Mouse (Mus musculus) activated CD4-positive, CD25-positive, alpha-beta regulatory T cell, adult 4 months (primary cell): ENCODE data around the gene Map2k1. TPM values are rescaled to one million over a fixed set of nuclear protein-coding genes. Genes with fewer than 3 reads are reported as not detected.

ENCODE experiments used
- ATAC-seq: one replicate; pipeline ENCODE4 v1.8.0; 2017
- polyA plus RNA-seq, 2 experiments: library from polyadenylated mRNA; unstranded; fragments of 100-300 nt; shearing (Covaris generic); gene quantifications; one replicate each; pipeline ENCODE4 v1.2.1; 2017

The Map2k1 gene
- polyA plus RNA-seq, 2 experiments from 2014 or later: 22.9 to 26.6 TPM

DNA sequence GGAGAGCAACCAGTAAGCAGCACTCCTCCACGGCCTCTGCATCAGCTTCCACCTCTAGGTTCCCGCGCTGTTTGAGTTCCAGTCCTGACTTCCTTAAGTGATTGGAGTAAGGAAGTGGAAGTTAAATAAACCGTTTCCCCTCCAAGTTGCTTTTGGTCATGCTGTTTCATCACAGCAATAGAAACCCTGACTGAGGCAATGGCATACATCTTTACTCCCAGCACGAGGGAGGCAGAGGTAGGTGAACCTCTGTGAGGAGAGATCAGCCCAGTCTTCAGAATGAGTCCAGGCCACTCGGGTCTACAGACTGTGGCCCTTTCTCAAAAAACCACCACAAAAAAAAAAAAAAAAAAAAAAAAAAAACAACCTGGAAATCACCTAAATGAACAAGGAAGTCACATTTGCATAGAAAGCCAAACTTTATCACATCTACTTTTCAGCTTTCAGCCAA lies 11.0 kb downstream of the Map2k1 start:
- no peak for ATAC-seq

DNA sequence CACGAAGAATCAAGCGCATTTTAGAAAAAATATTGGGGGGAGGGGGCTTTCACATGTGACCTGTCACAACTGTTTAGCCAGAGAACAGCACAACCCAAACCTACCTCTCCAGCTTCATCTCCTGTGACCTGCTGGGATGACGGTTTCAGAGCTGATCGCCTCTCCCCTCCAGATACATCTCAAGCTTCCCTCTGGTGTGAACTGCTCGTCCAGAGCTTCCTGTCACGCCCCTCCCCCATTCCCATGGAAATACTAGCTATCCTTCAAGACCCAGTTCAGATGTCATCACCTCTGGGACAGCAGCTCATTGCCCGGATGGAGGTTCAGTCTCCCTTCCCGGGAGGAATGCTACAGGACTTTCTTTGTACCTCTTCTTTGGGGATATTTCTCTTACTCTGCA lies 12.8 kb downstream of the Map2k1 start:
- no peak for ATAC-seq

GRCm38 (mm10) chr9:64240116-64240515 lies 13.3 kb downstream of the Map2k1 start:
- no peak for ATAC-seq

DNA sequence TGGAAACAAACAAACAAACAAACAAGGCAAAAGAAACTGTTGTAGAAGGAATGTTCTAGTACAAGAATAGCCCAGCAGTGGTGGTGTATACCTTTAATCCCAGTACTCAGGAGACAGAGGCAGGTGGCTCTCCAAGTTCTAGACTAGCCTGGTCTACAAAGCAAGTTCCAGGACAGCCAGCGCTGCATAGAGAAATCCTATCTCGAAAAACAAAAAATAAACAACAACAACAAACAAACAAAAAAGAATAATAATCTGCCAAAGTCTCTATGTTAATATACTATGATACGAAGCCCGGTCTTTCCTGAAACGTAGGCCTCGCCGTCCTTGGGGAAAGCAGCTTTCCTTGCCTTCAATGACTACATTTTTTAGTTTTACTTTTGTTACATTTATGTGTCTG lies 17.4 kb downstream of the Map2k1 start:
- ATAC-seq: no peak

- no peak for ATAC-seq
These were observed 18.5 kb downstream of the Map2k1 start, which contains the start of gene Uchl4 for GRCm38 (mm10) chr9:64234768-64235435. TSS of gene Uchl4 (plus strand) at chr9:64235201.

GRCm38 (mm10) chr9:64233656-64234055 lies 19.8 kb downstream of the Map2k1 start:
- ATAC-seq: no peak

DNA sequence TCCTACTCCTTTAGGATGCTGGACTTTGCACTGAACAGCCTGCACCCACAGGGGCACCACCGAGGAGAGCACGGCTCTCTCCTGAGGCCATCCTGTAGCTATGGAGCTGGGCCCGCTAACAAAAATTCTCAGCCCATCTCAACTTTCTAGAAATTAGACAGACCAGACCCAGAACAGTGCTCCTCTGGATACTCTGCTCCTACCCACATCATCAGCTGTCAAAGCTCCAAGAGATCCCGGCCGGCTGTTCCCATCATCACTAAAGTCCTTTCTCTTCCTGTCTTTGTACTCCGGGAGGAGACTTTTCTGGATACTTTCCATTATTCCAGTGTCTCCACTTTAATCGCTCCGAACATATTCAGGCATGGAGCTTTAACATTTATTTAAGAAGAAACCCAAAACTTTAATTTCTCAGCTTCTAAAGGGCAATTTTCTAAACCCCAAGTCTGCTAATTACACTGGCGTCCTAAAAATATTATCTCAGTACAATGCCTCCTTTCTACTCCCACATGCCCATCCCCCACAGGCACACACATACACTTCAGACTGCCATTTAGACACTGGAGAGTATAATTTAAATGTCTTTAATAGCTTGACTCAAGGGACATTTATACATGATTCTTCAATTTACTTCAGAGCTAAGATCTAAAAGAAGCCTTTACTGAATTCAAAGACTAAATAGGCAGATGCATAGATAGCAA lies 21.0 kb downstream of the Map2k1 start:
- ATAC-seq: no peak

DNA sequence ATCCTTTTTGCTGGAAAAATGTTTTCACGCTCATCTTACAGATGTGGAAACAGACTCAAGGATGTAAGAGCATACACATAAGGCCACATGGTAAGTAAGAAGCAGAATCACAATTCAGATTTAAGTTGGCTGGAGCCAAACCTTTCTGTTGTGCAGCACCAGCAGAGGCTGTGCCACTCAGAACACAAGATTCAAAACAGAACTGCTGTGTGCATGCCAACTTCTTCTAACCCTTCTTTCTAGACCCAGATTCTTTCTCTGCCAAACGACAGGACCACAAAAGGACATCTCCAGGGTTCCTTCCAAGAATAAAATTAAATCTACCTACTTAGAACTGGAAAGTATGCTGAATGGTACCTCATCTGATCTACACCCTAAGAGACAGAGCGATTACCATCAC lies 21.8 kb downstream of the Map2k1 start:
- no peak for ATAC-seq

DNA sequence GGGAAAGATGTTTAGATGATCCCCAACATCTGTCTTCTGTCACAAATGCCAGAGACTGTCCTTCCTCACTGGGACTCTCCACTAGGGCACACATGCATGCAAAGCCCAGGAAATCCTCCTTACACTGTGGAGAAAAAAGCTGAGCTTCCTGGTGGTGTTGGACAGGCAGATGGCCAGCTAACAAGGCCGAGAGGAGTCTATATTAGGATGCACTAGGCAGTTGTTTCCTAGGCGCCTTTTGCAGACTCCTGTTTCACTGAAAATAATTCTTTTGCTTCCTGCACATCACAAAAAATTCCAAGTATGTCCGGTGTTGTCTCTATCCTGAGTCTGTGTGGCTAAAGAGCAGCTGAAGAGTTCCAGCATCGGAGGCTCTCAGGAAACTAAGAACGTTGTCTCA lies 22.3 kb downstream of the Map2k1 start:
- ATAC-seq: no peak

- ATAC-seq: no peak
These were observed 24.5 kb downstream of the Map2k1 start for GRCm38 (mm10) chr9:64228972-64229371.

DNA sequence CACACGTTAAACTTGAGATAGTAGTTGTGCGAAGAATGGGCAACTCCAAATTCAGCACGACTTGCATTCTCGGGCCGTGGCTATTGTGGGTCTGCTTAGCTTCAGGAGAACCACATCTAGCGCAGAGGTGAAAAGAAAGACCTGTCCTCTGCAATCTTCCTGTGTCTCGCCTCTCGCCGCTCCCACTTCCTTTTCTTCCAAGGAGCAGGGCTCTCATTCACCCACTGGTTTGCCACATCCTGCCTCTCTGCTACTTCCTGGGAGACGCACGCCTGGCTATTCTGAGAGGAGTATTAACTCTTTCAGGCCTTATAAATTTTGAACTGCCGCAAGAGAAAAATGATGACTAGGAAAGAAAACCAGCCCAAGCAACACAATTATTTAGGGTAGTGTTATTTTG lies 25.7 kb downstream of the Map2k1 start:
- peak; percentile 52 for ATAC-seq

DNA sequence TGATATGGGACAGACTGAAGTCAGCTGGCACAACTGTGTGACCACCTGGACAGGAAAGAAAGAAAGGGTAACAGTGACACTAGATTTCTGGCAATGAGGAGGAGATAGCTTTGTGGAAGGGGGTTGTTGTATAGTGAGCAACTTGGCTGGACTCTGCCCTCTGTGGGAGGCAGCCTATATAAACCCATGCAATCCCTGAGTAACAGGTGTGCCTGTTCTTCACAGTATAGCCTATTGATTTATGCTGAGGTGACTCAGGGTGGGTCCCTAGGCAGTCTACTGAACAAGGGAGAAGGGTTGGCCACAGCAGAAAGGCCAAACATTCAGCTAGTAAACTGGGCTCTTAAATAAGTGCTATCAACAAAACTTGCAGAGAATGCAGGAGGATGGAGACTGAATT lies 27.6 kb downstream of the Map2k1 start:
- ATAC-seq: no peak

GRCm38 (mm10) chr9:64222098-64222497 lies 31.3 kb downstream of the Map2k1 start:
- ATAC-seq: no peak

DNA sequence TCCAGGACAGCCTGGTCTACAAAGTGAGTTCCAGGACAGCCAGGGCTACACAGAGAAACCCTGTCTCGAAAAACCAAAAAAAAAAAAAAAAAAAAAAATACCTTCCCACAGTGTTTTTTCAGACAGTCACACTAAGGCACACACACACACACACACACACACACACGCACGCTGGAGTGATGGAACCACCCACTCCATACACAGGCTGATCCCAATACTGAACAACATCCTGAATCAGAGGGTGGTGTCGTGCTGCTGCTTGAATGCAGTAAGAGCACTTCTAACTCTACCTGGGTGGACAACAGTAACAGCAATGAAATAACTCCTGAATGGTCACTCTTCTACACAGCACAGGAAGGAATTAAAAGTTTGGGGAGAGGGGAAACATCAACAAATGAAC lies 32.0 kb downstream of the Map2k1 start:
- no peak for ATAC-seq

- no peak for ATAC-seq
These were observed 32.8 kb downstream of the Map2k1 start for GRCm38 (mm10) chr9:64220603-64221002.

DNA sequence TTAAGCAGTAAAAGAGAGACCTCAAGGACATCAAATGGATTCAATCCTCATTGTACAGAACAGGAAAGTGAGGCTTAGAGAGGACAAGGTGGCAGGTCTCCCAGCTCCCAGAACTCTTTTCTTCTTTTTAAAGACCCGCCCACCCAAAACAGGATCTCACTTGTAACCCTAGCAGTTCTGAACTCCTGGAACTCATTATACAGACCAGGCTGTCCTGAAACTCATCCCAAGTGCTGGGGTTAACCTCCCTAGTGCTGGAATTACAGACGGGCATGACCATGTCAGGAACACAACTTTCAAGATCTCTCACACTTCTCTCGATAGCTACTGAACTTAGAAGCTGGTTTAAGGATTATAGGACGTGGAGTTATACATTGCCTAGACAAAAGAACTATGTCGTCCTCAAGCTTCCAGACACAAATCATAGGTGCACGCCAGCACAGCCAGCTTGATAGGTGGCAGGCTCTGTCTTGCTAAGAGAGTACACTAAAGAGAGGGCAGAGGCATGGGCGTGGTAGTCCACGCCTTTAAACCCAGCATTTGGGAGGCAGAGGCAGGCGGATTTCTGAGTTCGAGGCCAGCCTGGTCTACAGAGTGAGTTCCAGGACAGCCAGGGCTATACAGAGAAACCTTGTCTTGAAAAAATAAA lies 33.5 kb downstream of the Map2k1 start:
- ATAC-seq: no peak

GRCm38 (mm10) chr9:64219305-64219704 lies 34.1 kb downstream of the Map2k1 start:
- ATAC-seq: no peak

DNA sequence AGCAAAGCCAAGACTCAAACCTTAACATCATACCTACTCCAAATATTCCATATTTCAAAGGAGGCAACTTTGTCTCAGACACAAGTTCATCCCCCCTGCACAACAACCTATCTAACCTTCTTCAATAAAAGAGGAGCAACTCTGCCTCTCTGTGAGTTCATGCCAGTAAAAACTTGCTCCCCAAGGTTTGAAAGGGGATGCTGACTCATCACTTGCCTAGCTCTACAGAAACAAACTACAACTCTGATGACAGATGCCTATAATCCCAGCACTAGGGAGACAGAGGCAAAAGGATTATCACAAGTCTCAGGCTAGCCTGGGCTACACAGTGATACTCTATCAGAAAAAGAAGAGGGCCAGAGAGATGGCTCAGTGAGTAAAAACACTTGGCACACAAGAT lies 35.5 kb downstream of the Map2k1 start:
- no peak for ATAC-seq

DNA sequence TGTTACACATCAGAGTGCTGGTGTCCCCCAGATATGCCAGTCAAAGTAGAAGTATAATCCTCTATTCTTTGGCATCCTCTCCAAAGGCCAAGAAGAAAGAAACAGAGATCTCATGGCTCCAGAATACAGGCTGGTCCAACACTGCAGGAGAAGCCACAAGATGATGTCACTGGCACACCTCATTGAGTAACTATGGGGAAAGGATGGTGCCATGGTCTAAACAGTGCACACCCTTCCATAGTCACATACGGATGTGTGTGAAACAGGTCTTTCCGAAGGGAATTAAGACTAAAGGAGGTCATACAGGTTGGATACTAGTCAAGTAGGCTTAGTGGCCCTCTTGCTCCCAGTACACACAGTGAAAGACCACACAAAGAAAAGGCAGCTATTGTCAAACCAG lies 36.8 kb downstream of the Map2k1 start:
- no peak for ATAC-seq

DNA sequence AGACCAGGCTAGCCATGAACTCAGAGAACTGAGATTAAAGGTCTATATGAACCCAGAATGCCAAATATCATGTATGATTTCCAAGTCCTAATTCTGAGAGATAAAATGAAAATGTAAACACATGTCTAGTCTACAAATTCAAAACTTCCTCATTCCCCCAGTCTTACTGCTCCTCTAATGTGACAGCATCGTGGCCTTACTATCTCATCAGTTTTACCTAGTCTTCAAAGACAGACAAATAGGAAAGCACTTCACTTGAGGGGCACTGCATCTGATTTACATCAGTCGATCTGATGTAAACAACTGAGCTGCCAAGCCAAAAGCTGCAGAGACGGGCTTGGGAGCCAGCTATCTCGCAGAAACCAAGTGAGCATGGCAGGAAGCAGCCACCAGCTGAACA lies 37.3 kb downstream of the Map2k1 start:
- no peak for ATAC-seq

- ATAC-seq: no peak
These were observed 39.0 kb downstream of the Map2k1 start for GRCm38 (mm10) chr9:64214452-64214851.

DNA sequence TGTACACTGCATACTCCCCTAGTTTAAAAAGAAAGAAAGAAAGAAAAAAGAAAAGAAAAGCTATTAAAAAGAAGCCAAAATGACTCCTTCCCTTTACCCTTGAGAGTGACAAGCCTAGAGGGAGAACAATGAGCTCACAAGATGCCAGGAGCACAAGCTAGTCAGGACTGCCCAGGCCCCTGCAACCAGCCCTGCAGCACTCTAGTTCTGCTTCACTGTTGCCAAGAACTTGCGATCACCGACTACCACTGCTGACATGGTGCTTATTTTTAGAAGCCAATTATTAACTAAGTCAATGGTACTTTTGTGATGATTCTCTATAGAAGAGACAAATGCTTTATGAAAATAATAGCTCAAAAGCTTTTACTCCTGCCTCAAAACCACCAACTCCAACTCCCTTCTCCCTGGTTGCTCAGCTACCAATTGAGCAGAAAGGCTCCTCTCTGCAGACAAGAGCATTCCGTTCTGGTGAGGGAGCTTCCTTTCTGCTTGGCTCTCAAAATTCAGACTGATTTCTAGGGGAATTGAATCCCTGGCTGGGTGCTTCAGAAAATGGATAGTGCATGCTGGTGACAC lies 45.8 kb downstream of the Map2k1 start:
- ATAC-seq: no peak

- no peak for ATAC-seq
These were observed 50.6 kb downstream of the Map2k1 start for GRCm38 (mm10) chr9:64202866-64203265.

DNA sequence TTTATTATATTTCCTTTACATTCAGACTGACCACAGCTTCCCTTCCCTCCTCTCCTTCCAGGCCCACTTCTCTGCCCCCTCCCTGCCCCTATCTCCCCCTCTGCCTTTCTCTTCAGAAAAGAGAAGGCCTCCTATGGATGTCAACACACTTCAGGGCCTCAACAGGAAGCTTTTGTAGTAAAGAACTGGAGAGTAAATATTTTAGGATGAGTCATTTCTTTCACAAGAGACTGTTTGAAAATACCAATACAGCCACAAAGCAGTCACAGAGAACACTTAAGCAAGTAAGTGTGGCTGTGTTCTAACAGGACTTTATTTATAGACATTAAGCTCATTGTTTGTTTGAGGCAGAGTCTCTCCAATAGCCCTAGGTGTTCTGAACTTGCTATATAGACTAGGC lies 51.1 kb downstream of the Map2k1 start:
- no peak for ATAC-seq
